Mouse (Mus musculus): ENCODE results near the gene Atg4a-ps.

GRCm38 (mm10) chr3:103615621-103616020 lies 30.2 kb downstream of the Atg4a-ps start:
- no peak for TF ChIP-seq CTCF (conservative IDR thresholded peaks at IDR 0.05; ENCODE audit: low read length)
- TF ChIP-seq NANOG (IDR thresholded peaks at IDR 0.05; ENCODE audit: borderline replicate concordance, low read length): no peak
- TF ChIP-seq POU5F1 (IDR thresholded peaks at IDR 0.05; ENCODE audit: borderline replicate concordance, low read length): no peak
